Mouse (Mus musculus): ENCODE results near the gene Wdr49. TPM values are rescaled to one million over a fixed set of nuclear protein-coding genes. Genes with fewer than 3 reads are reported as not detected.
A peak's percentile ranks its signal among the peaks of the same experiment; 100 is the strongest.
"Not testable (repeated sequence)": the region's sequence is repeated elsewhere in the genome, so short reads cannot be mapped to it uniquely, and the experiment has no call there.

Wdr49 gene
- total and polyA plus RNA-seq, 2 experiments from 2014 or later = 0.36 to 0.95 TPM

- Histone ChIP-seq H3K9me3 (ENCODE audit: low read length) (no peaks in the 10 kb centered on the region), H3K27ac (ENCODE audit: low read depth, low read length) (no peak overlapping the region), H3K4me3 (ENCODE audit: low read depth, low read length) (no peak overlapping the region), H3K4me2 (ENCODE audit: low read depth) (no peak overlapping the region), H3K4me1 (ENCODE audit: insufficient read depth) (0 out of 2 replicates have a peak, but pooled peaks cover 4% of the 10 kb centered on the region), H3K9ac (no peak overlapping the region), H3K27me3 (ENCODE audit: insufficient read depth, low read length) (no peaks in the 10 kb centered on the region), H3K36me3 (ENCODE audit: insufficient read depth) (no peaks in the 10 kb centered on the region)
- peak; percentile 10; the same call in 1 of the 2 replicates for TF ChIP-seq CTCF (IDR thresholded peaks at IDR 0.05; ENCODE audit: low read depth)
- WGBS = 90% methylated on average over 2 of the region's 2 CpGs
- DNase-seq (no peak), ATAC-seq (no peak)
Observed at GRCm38 (mm10) chr3:75301072-75301471, 180.9 kb downstream of the Wdr49 start.

- ATAC-seq; H3K27me3 ChIP-seq (ENCODE audit: insufficient read depth, low read length); DNase-seq; H3K27ac ChIP-seq (ENCODE audit: low read depth, low read length); H3K9me3 ChIP-seq (ENCODE audit: low read length); H3K4me3 ChIP-seq (ENCODE audit: low read depth, low read length); H3K4me2 ChIP-seq (ENCODE audit: low read depth); H3K4me1 ChIP-seq (ENCODE audit: insufficient read depth); H3K9ac ChIP-seq; H3K36me3 ChIP-seq (ENCODE audit: insufficient read depth): not testable (repeated sequence)
- 88% methylated on average over 1 of the region's 1 CpGs for WGBS
Observed at GRCm38 (mm10) chr3:75299464-75299863, 182.5 kb downstream of the Wdr49 start.

- H3K4me1 ChIP-seq (ENCODE audit: insufficient read depth) = 0 out of 2 replicates have a peak, but pooled peaks cover 4% of the 10 kb centered on the region
- H3K9me3 ChIP-seq (ENCODE audit: low read length) = no peaks in the 10 kb centered on the region
- H3K9ac ChIP-seq = no peak overlapping the region
- H3K27ac ChIP-seq (ENCODE audit: low read depth, low read length) = peak overlapping the region; percentile 64
- 24% methylated on average over 3 of the region's 3 CpGs for WGBS
- TF ChIP-seq CTCF (IDR thresholded peaks at IDR 0.05; ENCODE audit: low read depth) = no peak
- no peak overlapping the region for H3K4me2 ChIP-seq (ENCODE audit: low read depth)
- H3K4me3 ChIP-seq (ENCODE audit: low read depth, low read length) = no peak overlapping the region
- ATAC-seq (peak; percentile 79), DNase-seq (no peak)
- no peaks in the 10 kb centered on the region for H3K27me3 ChIP-seq (ENCODE audit: insufficient read depth, low read length)
- no peaks in the 10 kb centered on the region for H3K36me3 ChIP-seq (ENCODE audit: insufficient read depth)
Observed at GRCm38 (mm10) chr3:75297758-75298111, 184.2 kb downstream of the Wdr49 start.

GRCm38 (mm10) chr3:75297026-75297757, 184.8 kb downstream of the Wdr49 start:
- TF ChIP-seq CTCF (IDR thresholded peaks at IDR 0.05; ENCODE audit: low read depth) = no peak
- Histone ChIP-seq H3K9me3 (ENCODE audit: low read length) (no peaks in the 10 kb centered on the region), H3K4me1 (ENCODE audit: insufficient read depth) (0 out of 2 replicates have a peak, but pooled peaks cover 4% of the 10 kb centered on the region), H3K36me3 (ENCODE audit: insufficient read depth) (no peaks in the 10 kb centered on the region), H3K4me3 (ENCODE audit: low read depth, low read length) (no peak overlapping the region), H3K27ac (ENCODE audit: low read depth, low read length) (peak overlapping the region; percentile 64), H3K27me3 (ENCODE audit: insufficient read depth, low read length) (no peaks in the 10 kb centered on the region), H3K4me2 (ENCODE audit: low read depth) (no peak overlapping the region), H3K9ac (no peak overlapping the region)
- DNase-seq (peak; percentile 45), ATAC-seq (peak; percentile 90)
- WGBS = 19% methylated on average over 2 of the region's 2 CpGs

GRCm38 (mm10) chr3:75293243-75293642, 188.7 kb downstream of the Wdr49 start:
- WGBS = 91% methylated on average over 2 of the region's 2 CpGs
- no peak for ATAC-seq
- H3K9me3 ChIP-seq (ENCODE audit: low read length) = no peaks in the 10 kb centered on the region
- H3K4me1 ChIP-seq (ENCODE audit: insufficient read depth) = 0 out of 2 replicates have a peak, but pooled peaks cover 4% of the 10 kb centered on the region
- no peaks in the 10 kb centered on the region for H3K36me3 ChIP-seq (ENCODE audit: insufficient read depth)
- no peak overlapping the region for H3K4me2 ChIP-seq (ENCODE audit: low read depth)
- H3K27me3 ChIP-seq (ENCODE audit: insufficient read depth, low read length) = no peaks in the 10 kb centered on the region
- H3K27ac ChIP-seq (ENCODE audit: low read depth, low read length) = no peak overlapping the region
- DNase-seq = no peak
- no peak overlapping the region for H3K4me3 ChIP-seq (ENCODE audit: low read depth, low read length)
- H3K9ac ChIP-seq = no peak overlapping the region
- no peak for TF ChIP-seq CTCF (IDR thresholded peaks at IDR 0.05; ENCODE audit: low read depth)

- no peaks in the 10 kb centered on the region for H3K4me1 ChIP-seq (ENCODE audit: insufficient read depth)
- H3K4me2 ChIP-seq (ENCODE audit: low read depth) = no peak overlapping the region
- H3K4me3 ChIP-seq (ENCODE audit: low read depth, low read length) = no peak overlapping the region
- WGBS = 86% methylated on average over 4 of the region's 4 CpGs
- no peaks in the 10 kb centered on the region for H3K27me3 ChIP-seq (ENCODE audit: insufficient read depth, low read length)
- H3K36me3 ChIP-seq (ENCODE audit: insufficient read depth) = no peaks in the 10 kb centered on the region
- no peak for DNase-seq
- no peak for TF ChIP-seq CTCF (IDR thresholded peaks at IDR 0.05; ENCODE audit: low read depth)
- no peak for ATAC-seq
- no peak overlapping the region for H3K9ac ChIP-seq
- H3K9me3 ChIP-seq (ENCODE audit: low read length) = no peaks in the 10 kb centered on the region
- H3K27ac ChIP-seq (ENCODE audit: low read depth, low read length) = no peak overlapping the region
Observed at GRCm38 (mm10) chr3:75277455-75277854, 204.5 kb downstream of the Wdr49 start.

GRCm38 (mm10) chr3:75276522-75276921, 205.4 kb downstream of the Wdr49 start:
- WGBS = 93% methylated on average over 3 of the region's 3 CpGs
- H3K27ac ChIP-seq (ENCODE audit: low read depth, low read length) = no peak overlapping the region
- H3K4me1 ChIP-seq (ENCODE audit: insufficient read depth) = no peaks in the 10 kb centered on the region
- no peaks in the 10 kb centered on the region for H3K36me3 ChIP-seq (ENCODE audit: insufficient read depth)
- TF ChIP-seq CTCF (IDR thresholded peaks at IDR 0.05; ENCODE audit: low read depth) = no peak
- no peak overlapping the region for H3K4me2 ChIP-seq (ENCODE audit: low read depth)
- no peak for DNase-seq
- no peaks in the 10 kb centered on the region for H3K27me3 ChIP-seq (ENCODE audit: insufficient read depth, low read length)
- no peaks in the 10 kb centered on the region for H3K9me3 ChIP-seq (ENCODE audit: low read length)
- H3K4me3 ChIP-seq (ENCODE audit: low read depth, low read length) = no peak overlapping the region
- no peak for ATAC-seq
- no peak overlapping the region for H3K9ac ChIP-seq

Measured in forebrain, postnatal 0 days (tissue).